Mouse (Mus musculus): ENCODE measurements around the gene Mrm3.

GRCm38 (mm10) chr11:76298457-76299000 is 55.0 kb downstream of the Mrm3 start:
- TF ChIP-seq CTCF (IDR thresholded peaks at IDR 0.05; ENCODE audit: low read depth, low read length) (no peak), TAL1 (conservative IDR thresholded peaks at IDR 0.05; ENCODE audit: low read depth, low read length) (no peak), POLR2AphosphoS5 (IDR thresholded peaks at IDR 0.05; ENCODE audit: insufficient replicate concordance, low read depth, low read length) (no peak), GATA1 (IDR thresholded peaks at IDR 0.05; ENCODE audit: borderline replicate concordance, low read length) (no peak), GATA2 (IDR thresholded peaks at IDR 0.05; ENCODE audit: borderline replicate concordance, low read depth, low read length) (no peak)

Data from G1E (cell line).